Mouse (Mus musculus): Measurements from ENCODE around the gene Olfr1349.
"Not testable (repeated sequence)": the region's sequence is repeated elsewhere in the genome, so short reads cannot be mapped to it uniquely, and the experiment has no call there.

Olfr1349 gene

GRCm38 (mm10) chr7:6522850-6523249, at the start of gene Olfr1349:
Gene Olfr1349 (minus strand): TSS chr7:6522950.
- no peak for DNase-seq

GRCm38 (mm10) chr7:6564541-6564940, 41.8 kb upstream of the Olfr1349 start, which contains the start of gene Olfr1350:
Gene Olfr1350 (plus strand): TSS chr7:6564841.
- DNase-seq, result no peak

GRCm38 (mm10) chr7:6526141-6526540, 3.4 kb upstream of the Olfr1349 start:
- no peak for DNase-seq

GRCm38 (mm10) chr7:6525001-6525400, 2.3 kb upstream of the Olfr1349 start:
- no peak for DNase-seq

- DNase-seq, result no peak
These were observed 1.1 kb downstream of the Olfr1349 start for GRCm38 (mm10) chr7:6521666-6522065.

GRCm38 (mm10) chr7:6508648-6509047, 14.1 kb downstream of the Olfr1349 start, which contains the start of gene Olfr1348:
Gene Olfr1348 (minus strand): TSS chr7:6508748.
- no peak for DNase-seq

- DNase-seq, result no peak
These were observed 23.1 kb downstream of the Olfr1349 start, which contains the start of gene Olfr1347 for GRCm38 (mm10) chr7:6499655-6500054. Gene Olfr1347 (minus strand): TSS chr7:6499755.

- DNase-seq, result no peak
These were observed 35.9 kb downstream of the Olfr1349 start, which contains the start of gene Olfr5 for GRCm38 (mm10) chr7:6486841-6487240. Gene Olfr5 (minus strand): TSS chr7:6486941.

GRCm38 (mm10) chr7:6477633-6478032, 45.1 kb downstream of the Olfr1349 start:
- not testable (repeated sequence) for DNase-seq

- no peak for DNase-seq
These were observed 55.8 kb downstream of the Olfr1349 start, which contains the start of gene Olfr1346 for GRCm38 (mm10) chr7:6466951-6467350. Gene Olfr1346 (plus strand): TSS chr7:6467101.
